Mouse (Mus musculus) cerebellum, adult (tissue): ENCODE results near the gene Cep95.
A peak's percentile ranks its signal among the peaks of the same experiment; 100 is the strongest.
"Not testable (repeated sequence)": the region's sequence is repeated elsewhere in the genome, so short reads cannot be mapped to it uniquely, and the experiment has no call there.

Experiments
- ATAC-seq: cut with Nextera tagmentation; 2 replicates; pipeline ENCODE4 v1.9.2; 2017; ENCODE audit warnings: mild to moderate bottlenecking, moderate library complexity, mixed read lengths; ENCODE audit not compliant: insufficient number of reproducible peaks, low FRiP score, low TSS enrichment

Gene Cep95

GRCm38 (mm10) chr11:106788775-106789459, at the start of gene Cep95, which contains the start of gene Ddx5:
TSS of gene Cep95 (plus strand) at chr11:106789252.
TSS of gene Ddx5 (minus strand) at chr11:106789185.
- peak; percentile 86 for ATAC-seq

GRCm38 (mm10) chr11:106740724-106741123, 48.3 kb upstream of the Cep95 start:
- ATAC-seq, result not testable (repeated sequence)

- ATAC-seq, result no peak
Observed at GRCm38 (mm10) chr11:106741232-106741631, 47.8 kb upstream of the Cep95 start.

- no peak for ATAC-seq
Observed at GRCm38 (mm10) chr11:106741826-106742225, 47.2 kb upstream of the Cep95 start.

GRCm38 (mm10) chr11:106742388-106742841, 46.6 kb upstream of the Cep95 start:
- ATAC-seq, result no peak

- no peak for ATAC-seq
Observed at GRCm38 (mm10) chr11:106744949-106745348, 44.1 kb upstream of the Cep95 start.

GRCm38 (mm10) chr11:106749557-106750120, 39.4 kb upstream of the Cep95 start:
- ATAC-seq, result not testable (repeated sequence)

GRCm38 (mm10) chr11:106750121-106750751, 38.8 kb upstream of the Cep95 start, which contains the start of gene Pecam1:
TSS of gene Pecam1 (minus strand) at chr11:106750628.
- no peak for ATAC-seq

- ATAC-seq, result no peak
Observed at GRCm38 (mm10) chr11:106751039-106752018, 37.7 kb upstream of the Cep95 start, which contains the start of gene Milr1. TSS of gene Milr1 (plus strand) at chr11:106751226.

GRCm38 (mm10) chr11:106752103-106752502, 36.9 kb upstream of the Cep95 start:
- ATAC-seq, result no peak

GRCm38 (mm10) chr11:106753314-106753713, 35.7 kb upstream of the Cep95 start:
- no peak for ATAC-seq

- no peak for ATAC-seq
Observed at GRCm38 (mm10) chr11:106755583-106755982, 33.5 kb upstream of the Cep95 start.

- ATAC-seq, result no peak
Observed at GRCm38 (mm10) chr11:106759028-106759427, 30.0 kb upstream of the Cep95 start.

GRCm38 (mm10) chr11:106760511-106760910, 28.5 kb upstream of the Cep95 start:
- no peak for ATAC-seq

- no peak for ATAC-seq
Observed at GRCm38 (mm10) chr11:106762139-106762799, 26.8 kb upstream of the Cep95 start.

- no peak for ATAC-seq
Observed at GRCm38 (mm10) chr11:106762800-106763185, 26.3 kb upstream of the Cep95 start.

- ATAC-seq, result no peak
Observed at GRCm38 (mm10) chr11:106766611-106767162, 22.4 kb upstream of the Cep95 start.

GRCm38 (mm10) chr11:106767516-106767915, 21.5 kb upstream of the Cep95 start:
- no peak for ATAC-seq

GRCm38 (mm10) chr11:106770195-106770974, 18.7 kb upstream of the Cep95 start:
- ATAC-seq, result no peak
